Mouse (Mus musculus) brain, adult 2 months (tissue): ENCODE results near the gene H2afx.
"Not testable (repeated sequence)": the region's sequence is repeated elsewhere in the genome, so short reads cannot be mapped to it uniquely, and the experiment has no call there.

Experiments used
- DNase-seq: peaks from one replicate; pipeline ENCODE4 v3.0.0; 2011; ENCODE audit warnings: low read depth, low spot score

The H2afx gene

GRCm38 (mm10) chr9:44334396-44335330 is at the start of gene H2afx:
H2afx (plus strand) TSS chr9:44334694.
- peak; percentile 100 for DNase-seq

GRCm38 (mm10) chr9:44286256-44286850 is 48.1 kb upstream of the H2afx start:
- DNase-seq: no peak

DNA sequence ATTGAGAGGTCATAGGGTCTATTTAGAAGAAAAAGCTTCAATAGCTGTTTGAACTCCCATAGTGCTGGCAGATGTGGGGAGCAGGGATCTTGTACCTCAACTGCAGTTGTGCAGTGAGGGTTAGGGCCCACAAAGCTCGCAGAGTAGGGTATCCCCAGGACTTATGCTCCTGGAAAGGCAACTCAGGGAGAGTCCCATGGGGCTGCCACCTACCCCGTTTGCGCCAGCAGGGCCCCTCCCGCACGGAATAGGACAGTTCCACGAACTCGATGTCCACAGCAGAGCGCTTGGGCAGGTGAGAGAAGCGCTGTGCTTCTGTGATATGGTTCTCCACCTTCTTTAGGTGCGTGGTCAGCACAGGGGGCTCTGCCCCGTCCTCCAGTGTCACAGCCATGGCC is 47.5 kb upstream of the H2afx start:
- no peak for DNase-seq

- peak; percentile 62 for DNase-seq
Observed at GRCm38 (mm10) chr9:44287401-44288075, 47.0 kb upstream of the H2afx start.

DNA sequence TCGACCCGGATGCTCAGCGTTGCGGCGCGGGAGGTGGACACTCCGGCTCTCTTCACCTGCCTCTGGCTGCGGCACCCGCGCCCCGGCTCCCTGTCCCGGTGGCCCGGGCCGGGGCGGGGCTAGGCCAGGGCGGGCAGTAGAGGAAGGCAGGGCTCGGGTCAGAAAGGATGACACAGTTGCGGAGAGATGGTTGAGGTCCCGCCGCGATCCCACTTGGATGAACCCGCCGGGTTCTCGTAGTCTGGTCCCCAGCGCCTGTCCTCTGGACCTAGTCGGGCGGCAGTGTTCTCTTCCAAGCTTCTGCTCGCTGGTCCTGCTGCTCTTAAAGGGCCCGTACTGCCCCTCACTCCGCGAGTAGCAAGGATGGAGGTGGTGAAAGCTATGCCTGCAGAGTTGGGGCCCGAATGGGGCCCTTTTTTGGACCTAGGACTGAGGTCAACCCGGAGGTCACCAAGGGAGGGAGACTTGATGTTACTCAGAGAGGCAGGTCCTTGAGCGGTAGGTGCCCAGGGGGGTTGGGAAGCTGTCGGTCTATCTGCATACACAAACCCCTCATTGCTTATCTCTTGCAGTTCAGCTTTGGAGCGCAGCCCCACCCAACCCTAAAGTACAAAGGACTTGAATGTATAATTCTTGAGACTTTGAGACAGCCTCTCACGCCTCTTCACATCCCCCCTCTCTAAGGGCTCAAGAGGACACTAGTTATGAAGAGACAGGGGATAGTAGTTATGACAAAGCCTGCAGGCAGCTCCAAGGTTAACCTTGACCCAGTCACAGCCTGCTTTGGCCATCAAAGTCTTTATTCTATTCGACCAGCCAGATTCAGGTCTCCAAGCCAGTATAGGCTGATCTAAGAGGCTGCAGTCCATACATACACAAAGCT is 46.2 kb upstream of the H2afx start, which contains the start of gene Abcg4:
TSS of gene Abcg4 (minus strand) at position 540 of the 883 bp plus-strand sequence.
- DNase-seq: peak; percentile 77

- peak; percentile 49 for DNase-seq
Observed at GRCm38 (mm10) chr9:44288959-44289291, 45.6 kb upstream of the H2afx start.

- peak; percentile 80 for DNase-seq
Observed at GRCm38 (mm10) chr9:44292490-44292889, 42.0 kb upstream of the H2afx start.

- DNase-seq: not testable (repeated sequence)
Observed at GRCm38 (mm10) chr9:44300001-44300400, 34.5 kb upstream of the H2afx start.

DNA sequence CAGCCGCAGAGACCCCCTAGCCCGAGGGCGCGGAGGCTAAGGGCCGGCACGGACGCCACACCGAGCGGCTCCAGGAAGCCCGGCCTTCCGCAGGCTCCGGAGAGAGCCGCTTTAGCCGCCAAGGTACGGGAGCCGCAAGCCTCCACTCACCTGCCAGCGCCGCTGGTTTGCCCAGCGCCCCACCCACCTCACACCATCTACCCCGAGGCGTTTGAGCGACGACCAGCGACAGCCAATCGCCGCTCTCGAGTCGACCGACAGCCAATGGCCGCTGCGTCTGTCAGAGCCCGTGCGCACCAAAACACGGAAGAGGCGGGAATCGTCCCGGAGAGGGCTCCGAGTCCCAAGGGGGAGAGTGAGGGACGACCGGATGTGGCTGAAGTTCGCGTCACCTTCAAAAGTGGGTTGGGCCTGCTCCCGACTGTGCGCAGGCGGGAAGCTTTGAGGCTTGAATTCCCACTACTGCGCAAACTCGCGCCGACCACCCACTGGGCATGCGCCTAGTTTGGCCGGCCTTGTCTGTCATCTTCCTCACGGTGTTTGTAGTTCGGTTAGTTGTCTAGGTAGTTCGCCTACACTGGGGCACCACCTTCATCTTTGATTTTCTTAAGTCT is 28.9 kb upstream of the H2afx start, which contains the start of gene Hinfp:
TSS of gene Hinfp (minus strand) at position 206 of the 614 bp plus-strand sequence.
- peak; percentile 100 for DNase-seq

- no peak for DNase-seq
Observed at GRCm38 (mm10) chr9:44306532-44306931, 28.0 kb upstream of the H2afx start.

- DNase-seq: no peak
Observed at GRCm38 (mm10) chr9:44307248-44307647, 27.2 kb upstream of the H2afx start.

DNA sequence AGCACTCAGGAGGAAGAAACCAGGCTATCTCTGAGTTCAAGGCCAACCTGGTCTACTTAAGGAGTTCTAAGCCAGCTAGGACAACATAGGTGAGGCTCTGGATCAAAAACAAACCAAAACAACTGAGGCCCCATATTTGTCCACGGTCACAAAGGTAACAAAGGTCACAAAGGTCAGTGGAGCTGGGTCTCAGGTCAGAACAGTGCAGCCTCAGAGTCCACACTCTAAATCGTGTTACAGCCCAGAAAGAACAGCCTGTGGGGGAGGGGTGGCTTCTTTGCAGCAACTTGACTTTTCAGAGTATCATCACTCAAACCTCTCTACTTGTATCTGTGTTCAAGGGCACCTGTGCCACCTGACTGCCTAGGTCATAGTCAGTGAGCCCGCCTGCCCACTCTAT is 24.7 kb upstream of the H2afx start:
- no peak for DNase-seq

DNA sequence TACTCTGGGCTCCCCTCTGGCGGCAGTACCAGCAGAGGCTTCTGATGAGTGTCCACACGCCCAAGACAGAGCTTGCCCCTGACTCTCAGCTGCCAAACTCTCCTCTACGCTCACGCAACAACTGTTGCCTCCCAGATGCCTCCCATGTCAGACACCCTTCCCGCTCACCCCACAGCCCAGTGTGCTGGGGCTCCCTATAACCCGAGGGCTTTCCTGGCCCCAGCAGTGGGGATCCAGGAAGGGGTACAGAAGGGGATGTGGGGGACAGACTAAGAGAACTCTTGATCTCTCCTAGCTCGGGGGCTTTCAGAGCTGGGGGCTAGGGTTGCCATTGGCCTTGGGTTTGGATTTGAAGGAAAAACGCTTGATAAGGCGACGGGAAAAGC is 23.8 kb upstream of the H2afx start:
- DNase-seq: no peak

DNA sequence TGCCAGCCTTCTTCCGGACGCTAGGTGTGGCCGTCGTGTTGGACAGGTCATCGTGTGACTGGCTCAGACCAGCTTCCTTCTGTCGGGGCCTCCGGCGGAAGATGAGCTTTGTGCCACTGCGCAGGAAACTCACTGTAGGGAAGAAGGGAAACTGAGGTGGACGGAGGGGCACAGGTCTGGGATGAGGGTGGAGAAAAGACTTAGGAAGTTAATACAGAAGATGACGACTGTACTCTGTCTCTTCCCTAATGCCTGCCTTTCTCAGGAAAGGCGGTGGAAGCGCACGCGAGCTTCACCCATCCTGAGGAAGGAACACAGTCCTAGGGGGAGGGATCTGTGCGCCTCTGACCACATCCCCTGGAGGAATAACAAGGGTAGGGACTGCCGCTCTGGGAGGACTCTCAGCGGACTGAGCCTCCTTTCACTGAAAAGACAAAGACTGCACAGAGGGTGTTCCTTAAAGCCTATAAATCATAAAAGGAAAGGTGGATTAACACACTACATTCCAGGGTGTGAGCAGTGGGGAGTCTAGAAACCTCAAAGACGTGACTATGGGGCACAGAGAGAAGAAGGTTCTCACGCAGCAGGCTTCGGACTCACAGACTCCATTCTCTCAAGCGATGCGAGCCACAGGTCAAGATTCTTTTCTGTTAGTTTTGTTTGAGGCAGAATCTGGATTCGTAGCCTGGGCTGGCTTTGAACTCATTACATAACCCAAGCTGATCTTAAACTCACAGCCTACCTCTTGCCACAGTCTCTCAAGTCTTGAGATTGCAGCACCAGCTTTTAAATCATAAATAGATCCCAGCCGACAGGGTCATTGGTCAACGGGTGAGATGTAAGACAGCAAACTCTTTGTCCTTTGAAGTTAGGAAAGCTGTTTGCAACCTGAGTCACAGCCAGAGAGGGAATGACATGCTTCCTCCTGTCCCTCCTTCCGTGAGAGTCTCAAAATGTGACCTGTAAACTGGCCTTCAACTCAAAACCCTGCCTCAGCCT is 23.1 kb upstream of the H2afx start:
- DNase-seq: no peak

DNA sequence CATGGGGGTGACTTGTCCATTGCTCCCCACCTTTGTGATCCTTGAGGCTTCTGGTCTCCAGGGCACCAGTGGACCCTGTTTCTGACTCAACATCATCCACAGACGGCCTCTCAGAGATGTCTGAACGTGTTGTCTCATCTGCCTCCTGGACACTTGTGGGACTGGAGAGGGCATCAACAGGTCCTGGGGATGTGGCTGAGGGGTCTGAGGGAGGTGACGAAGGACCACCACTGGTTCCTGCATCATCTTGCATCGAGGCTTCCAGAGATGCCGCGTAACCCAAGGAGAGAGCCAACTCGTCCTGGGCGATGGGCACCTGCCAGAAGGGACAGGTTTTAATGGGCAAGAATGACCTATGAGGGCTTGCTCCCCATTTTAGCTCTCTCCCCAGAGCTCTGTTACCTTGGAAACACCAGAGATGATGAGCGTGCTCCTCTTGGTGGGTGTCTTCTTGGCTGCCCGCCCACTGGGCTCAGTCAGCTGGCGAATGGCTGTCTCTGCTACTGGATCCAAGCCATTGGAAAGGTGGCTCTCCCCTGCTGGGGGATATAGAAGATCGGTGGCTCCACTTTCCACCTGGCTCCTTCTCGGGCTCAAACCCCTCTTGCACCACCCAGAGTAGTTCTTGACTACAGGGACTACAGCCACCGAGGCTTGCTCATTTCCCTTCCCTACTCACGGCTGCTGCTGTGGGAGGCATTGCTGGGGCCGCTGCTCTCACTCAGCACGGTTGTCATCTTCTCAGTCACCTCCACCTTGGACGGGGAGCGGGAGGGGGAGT is 20.8 kb upstream of the H2afx start:
- DNase-seq: peak; percentile 91

DNA sequence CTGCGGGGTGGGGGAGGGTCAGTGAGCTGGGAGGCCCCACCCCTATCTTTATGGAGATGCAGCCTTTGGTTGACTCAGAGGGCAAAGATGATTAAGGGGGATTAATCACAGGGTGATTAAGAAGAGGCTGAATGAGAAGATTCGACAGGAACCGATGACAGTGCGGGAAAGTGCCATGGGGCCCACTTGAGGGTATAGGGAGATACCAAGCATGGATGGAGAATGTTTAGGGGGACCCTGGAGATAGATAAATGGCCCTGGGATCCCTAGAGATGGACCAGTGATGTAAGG is 20.3 kb upstream of the H2afx start:
- DNase-seq: no peak

- no peak for DNase-seq
Observed at GRCm38 (mm10) chr9:44314910-44315309, 19.6 kb upstream of the H2afx start.

GRCm38 (mm10) chr9:44317452-44317851 is 17.0 kb upstream of the H2afx start:
- no peak for DNase-seq
